In the genomic region with DNA sequence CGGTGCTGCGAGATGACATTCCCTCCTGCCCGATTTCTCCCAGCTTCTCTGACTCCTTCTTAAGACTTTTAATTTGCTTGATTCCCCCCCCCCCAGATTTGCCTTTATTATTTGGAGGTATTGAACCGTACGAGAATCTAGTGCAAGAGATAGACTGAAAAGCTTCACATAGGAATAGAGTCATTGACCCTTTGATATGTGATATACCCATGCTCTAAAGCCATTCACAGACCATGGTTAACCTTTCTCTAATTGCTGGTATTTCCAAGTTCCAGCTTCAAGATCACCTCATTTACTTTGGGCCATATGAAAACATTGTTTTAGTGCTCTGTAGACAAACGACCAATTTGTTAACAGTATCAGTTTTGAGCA, we compare ENCODE assay signal across 8 mouse cellular contexts. TPM values are rescaled to one million over a fixed set of nuclear protein-coding genes. Genes with fewer than 3 reads are reported as not detected.
DNase-seq lines count a peak whose midpoint lies in the region; ATAC-seq and TF ChIP-seq lines count a peak whose summit lies in the region.
"Had no signal": no experiment of that assay in that cellular context is flagged by ENCODE, and none has a peak within 500 bp of the region (broad histone marks: within the 10 kb centered on the region; RNA-seq: fewer than 3 reads in every experiment).

No protein-coding gene starts in this region.

- H3K36me3 ChIP-seq in lung, postnatal 0 days (ENCODE audit: insufficient read depth, low read length), result no peaks in the 10 kb centered on the region
- H3K36me3 ChIP-seq in forebrain, embryonic 14.5 days (ENCODE audit: control insufficient read depth, insufficient read depth, low read length), result no peaks in the 10 kb centered on the region
- H3K36me3 ChIP-seq in liver, embryonic 11.5 days (ENCODE audit: control insufficient read depth, insufficient read depth, low read length), result peaks cover 1% of the 10 kb centered on the region; the same call in 1 of the 2 replicates
- H3K36me3 ChIP-seq in stomach, embryonic 16.5 days (ENCODE audit: control insufficient read depth, insufficient read depth, low read length), result no peaks in the 10 kb centered on the region

- H3K27me3 ChIP-seq in lung, postnatal 0 days (replicated peaks; ENCODE audit: insufficient read depth, low read length), result no peaks in the 10 kb centered on the region
- H3K27me3 ChIP-seq in forebrain, embryonic 14.5 days (replicated peaks; ENCODE audit: control insufficient read depth, insufficient read depth, low read length), result no peaks in the 10 kb centered on the region
- H3K27me3 ChIP-seq in liver, embryonic 11.5 days (replicated peaks; ENCODE audit: control insufficient read depth, insufficient read depth, low read length), result no peaks in the 10 kb centered on the region
- no peaks in the 10 kb centered on the region for H3K27me3 ChIP-seq in stomach, embryonic 16.5 days (ENCODE audit: control insufficient read depth, insufficient read depth, low read length)

- TF ChIP-seq CTCF in lung, postnatal 0 days (IDR thresholded peaks at IDR 0.05), result no peak

- peak overlapping the region; percentile 62; the same call in 1 of the 2 replicates for H3K9ac ChIP-seq in lung, postnatal 0 days (replicated peaks; ENCODE audit: low read depth)
- peak overlapping the region; percentile 74 for H3K9ac ChIP-seq in forebrain, embryonic 14.5 days (ENCODE audit: low read length)
- peak overlapping the region; percentile 80 for H3K9ac ChIP-seq in liver, embryonic 11.5 days (ENCODE audit: low read depth, low read length)
- H3K9ac ChIP-seq in stomach, embryonic 16.5 days (ENCODE audit: low read length), result peak overlapping the region; percentile 90

- no peak for ATAC-seq in lung, postnatal 0 days
- ATAC-seq in forebrain, embryonic 14.5 days, result no peak
- ATAC-seq in liver, embryonic 11.5 days (replicated peaks; ENCODE audit: low FRiP score), result no peak
- 0 out of 2 replicates have a peak, but pooled peaks have one; percentile 7 for ATAC-seq in stomach, embryonic 16.5 days (ENCODE audit: insufficient read depth, low FRiP score)

- H3K4me3 ChIP-seq in lung, postnatal 0 days (ENCODE audit: low read depth, low read length), result peak overlapping the region; percentile 77
- H3K4me3 ChIP-seq in forebrain, embryonic 14.5 days (ENCODE audit: low read depth, low read length), result peak overlapping the region; percentile 64
- peak overlapping the region; percentile 71 for H3K4me3 ChIP-seq in liver, embryonic 11.5 days (ENCODE audit: low read depth, low read length)
- H3K4me3 ChIP-seq in stomach, embryonic 16.5 days (replicated peaks; ENCODE audit: low read length), result peak overlapping the region; percentile 85

- WGBS in lung, postnatal 0 days, result 5% methylated on average over 6 of the region's 6 CpGs
- 6% methylated on average over 6 of the region's 6 CpGs for WGBS in forebrain, embryonic 14.5 days
- 7% methylated on average over 6 of the region's 6 CpGs for WGBS in liver, embryonic 11.5 days
- 8% methylated on average over 6 of the region's 6 CpGs for WGBS in stomach, embryonic 16.5 days

- no peak for TF ChIP-seq EP300 in lung, postnatal 0 days (IDR thresholded peaks at IDR 0.05)

- no peak overlapping the region for H3K27ac ChIP-seq in lung, postnatal 0 days (ENCODE audit: low read length)
- peak overlapping the region; percentile 81; the same call in 1 of the 2 replicates for H3K27ac ChIP-seq in forebrain, embryonic 14.5 days (ENCODE audit: low read depth, low read length)
- peak overlapping the region; percentile 77 for H3K27ac ChIP-seq in liver, embryonic 11.5 days (ENCODE audit: low read depth, low read length)
- H3K27ac ChIP-seq in stomach, embryonic 16.5 days (ENCODE audit: low read length), result peak overlapping the region; percentile 93

- peak overlapping the region; percentile 55 for H3K4me2 ChIP-seq in lung, postnatal 0 days (replicated peaks; ENCODE audit: low read depth, low read length)
- peak overlapping the region; percentile 66 for H3K4me2 ChIP-seq in forebrain, embryonic 14.5 days (ENCODE audit: low read length)
- H3K4me2 ChIP-seq in liver, embryonic 11.5 days, result peak overlapping the region; percentile 70
- peak overlapping the region; percentile 84 for H3K4me2 ChIP-seq in stomach, embryonic 16.5 days (ENCODE audit: low read depth, low read length)

- no peaks in the 10 kb centered on the region for H3K9me3 ChIP-seq in lung, postnatal 0 days (ENCODE audit: low read length)
- H3K9me3 ChIP-seq in forebrain, embryonic 14.5 days (replicated peaks; ENCODE audit: control insufficient read depth, low read length), result no peaks in the 10 kb centered on the region
- H3K9me3 ChIP-seq in liver, embryonic 11.5 days (ENCODE audit: control insufficient read depth, low read length), result no peaks in the 10 kb centered on the region
- no peaks in the 10 kb centered on the region for H3K9me3 ChIP-seq in stomach, embryonic 16.5 days (replicated peaks; ENCODE audit: control insufficient read depth, low read length)

- H3K4me1 ChIP-seq in lung, postnatal 0 days (ENCODE audit: insufficient read depth, low read depth, low read length), result no peaks in the 10 kb centered on the region; the same call in 1 of the 2 replicates
- no peaks in the 10 kb centered on the region for H3K4me1 ChIP-seq in forebrain, embryonic 14.5 days (ENCODE audit: control insufficient read depth, insufficient read depth, low read length)
- no peaks in the 10 kb centered on the region for H3K4me1 ChIP-seq in liver, embryonic 11.5 days (replicated peaks; ENCODE audit: control insufficient read depth, insufficient read depth, low read length)
- H3K4me1 ChIP-seq in stomach, embryonic 16.5 days (ENCODE audit: control insufficient read depth, insufficient read depth, low read length), result peaks cover 8% of the 10 kb centered on the region; the same call in 1 of the 2 replicates

- no peak for DNase-seq in lung, postnatal 0 days (ENCODE audit: low spot score)
- no peak for DNase-seq in lung, adult 18-20 months
- DNase-seq in forebrain, embryonic 14.5 days (ENCODE audit: low spot score), result no peak
- no peak for DNase-seq in liver, embryonic 11.5 days (ENCODE audit: low spot score)
- no peak for DNase-seq in gastrocnemius, postnatal 10 days
- DNase-seq in spleen, postnatal 10 days (ENCODE audit: low spot score in 2 of 2), result no peak

RNA-seq across cellular contexts. Expression of a gene that starts 0.5 kb away (rescaled TPM):
- 11.0 TPM in 2 replicates for polyA plus RNA-seq in lung, postnatal 0 days (2015; fragmentation: Nextera tagmentation; extraction: Ambion mirVana)
- polyA plus RNA-seq in forebrain, embryonic 14.5 days (2014; fragmentation: Nextera tagmentation; extraction: Ambion mirVana), result 11.4 and 12.9 TPM in 2 replicates
- 15.9 and 17.9 TPM in 2 replicates for polyA plus RNA-seq in liver, embryonic 11.5 days (2014; fragmentation: Nextera tagmentation; extraction: Ambion mirVana)
- 17.0 and 17.6 TPM in 2 replicates for polyA plus RNA-seq in stomach, embryonic 16.5 days (2015; fragmentation: Nextera tagmentation; extraction: Ambion mirVana)
- 10 to 100 TPM; 14.0 to 16.9 TPM for total RNA-seq in gastrocnemius, postnatal 10 days (2021)

RNA-seq across cellular contexts. Expression of a gene that starts 18.5 kb away (rescaled TPM):
- polyA plus RNA-seq in lung, postnatal 0 days (2015; fragmentation: Nextera tagmentation; extraction: Ambion mirVana), result not detected in 2 replicates
- polyA plus RNA-seq in forebrain, embryonic 14.5 days (2014; fragmentation: Nextera tagmentation; extraction: Ambion mirVana), result 0.07 TPM in 1 of 2 replicates, not detected in the other
- 0.05 and 0.09 TPM in 2 replicates for polyA plus RNA-seq in liver, embryonic 11.5 days (2014; fragmentation: Nextera tagmentation; extraction: Ambion mirVana)
- polyA plus RNA-seq in stomach, embryonic 16.5 days (2015; fragmentation: Nextera tagmentation; extraction: Ambion mirVana), result not detected in 2 replicates
- total RNA-seq in gastrocnemius, postnatal 10 days (2021), result not detected
- total RNA-seq: common myeloid progenitor, adult 5-6 weeks had no signal

RNA-seq across cellular contexts. Expression of a gene that starts 29.9 kb away (rescaled TPM):
- polyA plus RNA-seq in lung, postnatal 0 days (2015; fragmentation: Nextera tagmentation; extraction: Ambion mirVana), result 2.5 TPM in 2 replicates
- 0.15 and 0.23 TPM in 2 replicates for polyA plus RNA-seq in forebrain, embryonic 14.5 days (2014; fragmentation: Nextera tagmentation; extraction: Ambion mirVana)
- polyA plus RNA-seq in liver, embryonic 11.5 days (2014; fragmentation: Nextera tagmentation; extraction: Ambion mirVana), result 0.69 and 0.96 TPM in 2 replicates
- polyA plus RNA-seq in stomach, embryonic 16.5 days (2015; fragmentation: Nextera tagmentation; extraction: Ambion mirVana), result 3.4 and 4.8 TPM in 2 replicates
- 10 to 100 TPM; 46.6 to 59.1 TPM for total RNA-seq in gastrocnemius, postnatal 10 days (2021)
- total RNA-seq: common myeloid progenitor, adult 5-6 weeks had no signal

RNA-seq across cellular contexts. Expression of a gene that starts 55.7 kb away (rescaled TPM):
- 0.05 TPM in 1 of 2 replicates, not detected in the other for polyA plus RNA-seq in lung, postnatal 0 days (2015; fragmentation: Nextera tagmentation; extraction: Ambion mirVana)
- 1.2 TPM in 2 replicates for polyA plus RNA-seq in forebrain, embryonic 14.5 days (2014; fragmentation: Nextera tagmentation; extraction: Ambion mirVana)
- 0.12 and 0.26 TPM in 2 replicates for polyA plus RNA-seq in liver, embryonic 11.5 days (2014; fragmentation: Nextera tagmentation; extraction: Ambion mirVana)
- polyA plus RNA-seq in stomach, embryonic 16.5 days (2015; fragmentation: Nextera tagmentation; extraction: Ambion mirVana), result 0.03 TPM in 1 of 2 replicates, not detected in the other
- under 1 TPM; 0.07 TPM for total RNA-seq in gastrocnemius, postnatal 10 days (2021)
- total RNA-seq: common myeloid progenitor, adult 5-6 weeks had no signal
